Mouse (Mus musculus): ENCODE results near the gene Olfr594.

- TF ChIP-seq CTCF (IDR thresholded peaks at IDR 0.05; ENCODE audit: low read depth) (no peak), EP300 (IDR thresholded peaks at IDR 0.05; ENCODE audit: low read depth) (no peak)
Observed at GRCm38 (mm10) chr7:103169697-103170096, 47.1 kb upstream of the Olfr594 start.

Measured in liver, embryonic 14.5 days (tissue).